8 mouse cellular contexts compared by ENCODE assay signal in the genomic region with DNA sequence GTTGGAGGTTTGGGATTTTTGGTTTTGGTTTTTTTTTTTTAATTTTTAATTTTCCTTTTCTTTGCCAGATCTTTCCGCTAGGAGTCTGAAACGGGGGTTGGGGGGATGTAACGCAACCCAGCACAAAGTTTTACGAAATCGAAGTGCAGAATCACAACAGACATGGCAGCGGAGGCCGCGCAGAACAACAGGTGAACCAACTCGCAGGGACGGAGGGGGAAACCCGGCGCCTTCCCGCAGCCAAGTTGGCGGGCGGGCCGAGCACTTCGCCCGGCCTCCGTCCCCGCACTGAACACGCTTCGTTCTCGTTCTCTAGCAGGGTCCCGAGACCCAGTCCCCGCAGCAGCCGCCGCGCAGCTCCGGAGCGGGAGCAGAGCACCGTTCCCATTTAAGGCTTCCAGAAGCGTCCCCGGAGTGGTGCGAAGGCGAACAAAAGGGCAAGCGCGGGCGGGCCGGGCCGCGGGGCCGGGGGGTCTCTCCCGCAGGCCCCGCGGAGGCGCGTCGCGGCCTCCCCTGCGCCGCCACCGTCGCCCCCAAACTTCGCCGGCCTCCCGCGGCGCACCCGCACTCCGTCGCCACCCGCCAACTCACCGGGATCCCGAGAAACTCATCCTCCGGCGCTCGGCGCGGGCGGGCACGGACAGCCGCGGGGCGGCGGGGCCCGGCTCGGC. TPM values are rescaled to one million over a fixed set of nuclear protein-coding genes. Genes with fewer than 3 reads are reported as not detected.
A peak's percentile ranks its signal among the peaks of the same experiment; 100 is the strongest.
DNase-seq lines count a peak whose midpoint lies in the region; ATAC-seq lines count a peak whose summit lies in the region.

No protein-coding gene starts in this region.

- H3K27me3 ChIP-seq in liver, embryonic 11.5 days (replicated peaks; ENCODE audit: control insufficient read depth, insufficient read depth, low read length): no peaks in the 10 kb centered on the region; the same call in 1 of the 2 replicates
- no peaks in the 10 kb centered on the region for H3K27me3 ChIP-seq in neural tube, embryonic 11.5 days (ENCODE audit: control insufficient read depth, insufficient read depth, low read length)

- peak overlapping the region; percentile 87 for H3K27ac ChIP-seq in liver, embryonic 11.5 days (ENCODE audit: low read depth, low read length)
- peak overlapping the region; percentile 94 for H3K27ac ChIP-seq in neural tube, embryonic 11.5 days (ENCODE audit: low read depth, low read length)

- peak overlapping the region; percentile 93 for H3K9ac ChIP-seq in liver, embryonic 11.5 days (ENCODE audit: low read depth, low read length)
- peak overlapping the region; percentile 97 for H3K9ac ChIP-seq in neural tube, embryonic 11.5 days (ENCODE audit: low read length)

- no peaks in the 10 kb centered on the region for H3K36me3 ChIP-seq in liver, embryonic 11.5 days (ENCODE audit: control insufficient read depth, insufficient read depth, low read length)
- H3K36me3 ChIP-seq in neural tube, embryonic 11.5 days (ENCODE audit: control insufficient read depth, insufficient read depth, low read length): no peaks in the 10 kb centered on the region

- peak overlapping the region; percentile 93 for H3K4me2 ChIP-seq in liver, embryonic 11.5 days
- H3K4me2 ChIP-seq in neural tube, embryonic 11.5 days (ENCODE audit: low read depth): peak overlapping the region; percentile 66

- DNase-seq in lung, adult 18-20 months: peak; percentile 35 to 41
- no peak for DNase-seq in lung, postnatal 25 days (ENCODE audit: low spot score)
- DNase-seq in cerebellum, postnatal 36 days: peak; percentile 54 to 59
- DNase-seq in gastrocnemius, postnatal 10 days: peak; percentile 57
- peak; percentile 46 for DNase-seq in kidney, adult 9 months
- DNase-seq in liver, embryonic 11.5 days (ENCODE audit: low spot score): peak; percentile 69
- DNase-seq in neural tube, embryonic 11.5 days (ENCODE audit: low spot score): peak; percentile 70
- peak; percentile 17 to 30 for DNase-seq in thymus, adult 18-20 months

- H3K4me3 ChIP-seq in liver, embryonic 11.5 days (ENCODE audit: low read depth, low read length): peak overlapping the region; percentile 83
- H3K4me3 ChIP-seq in neural tube, embryonic 11.5 days (ENCODE audit: low read depth, low read length): peak overlapping the region; percentile 87

- ATAC-seq in liver, embryonic 11.5 days (replicated peaks; ENCODE audit: low FRiP score): peak; percentile 33
- peak; percentile 49 for ATAC-seq in neural tube, embryonic 11.5 days (ENCODE audit: insufficient read depth, low FRiP score, low TSS enrichment)

- under 1% methylated on average over 59 of the region's 77 CpGs for WGBS in liver, embryonic 11.5 days
- under 1% methylated on average over 75 of the region's 77 CpGs for WGBS in neural tube, embryonic 11.5 days

- peaks cover 4% of the 10 kb centered on the region for H3K4me1 ChIP-seq in liver, embryonic 11.5 days (replicated peaks; ENCODE audit: control insufficient read depth, insufficient read depth, low read length)
- peaks cover 12% of the 10 kb centered on the region; the same call in 1 of the 2 replicates for H3K4me1 ChIP-seq in neural tube, embryonic 11.5 days (ENCODE audit: control insufficient read depth, insufficient read depth, low read length)

- no peaks in the 10 kb centered on the region for H3K9me3 ChIP-seq in liver, embryonic 11.5 days (ENCODE audit: control insufficient read depth, low read length)
- H3K9me3 ChIP-seq in neural tube, embryonic 11.5 days (ENCODE audit: control insufficient read depth, low read length): no peaks in the 10 kb centered on the region

RNA-seq across cellular contexts. Expression of a gene that starts 1.2 kb away (rescaled TPM):
- 100 to 1,000 TPM in 1 of 2 experiments, 10 to 100 TPM in 1; 92.4 to 102 TPM for total RNA-seq in gastrocnemius, postnatal 10 days (2021)
- 17.4 and 18.0 TPM in 2 replicates for polyA plus RNA-seq in liver, embryonic 11.5 days (2014; fragmentation: Nextera tagmentation; extraction: Ambion mirVana)
- 51.4 and 54.9 TPM in 2 replicates for polyA plus RNA-seq in neural tube, embryonic 11.5 days (2014; fragmentation: Nextera tagmentation; extraction: Ambion mirVana)

RNA-seq across cellular contexts. Expression of a gene that starts 20.7 kb away (rescaled TPM):
- not detected for total RNA-seq in gastrocnemius, postnatal 10 days (2021)
- not detected in 2 replicates for polyA plus RNA-seq in liver, embryonic 11.5 days (2014; fragmentation: Nextera tagmentation; extraction: Ambion mirVana)
- polyA plus RNA-seq in neural tube, embryonic 11.5 days (2014; fragmentation: Nextera tagmentation; extraction: Ambion mirVana): not detected in 2 replicates
